Mouse (Mus musculus) liver, adult 2 months (tissue): Measurements from ENCODE around the gene Tmprss11d.

ENCODE experiments used
- CTCF ChIP-seq: fragments of 200-500 bp; IDR thresholded peaks from 2 replicates; pipeline ENCODE4 v1.5.1; 2011; ENCODE audit warnings: low read depth, low read length, control low read depth
- POLR2A ChIP-seq: fragments of 200-500 bp; IDR thresholded peaks from 2 replicates; pipeline ENCODE4 v1.6.1; 2011; ENCODE audit warnings: low read length, control low read depth; ENCODE audit not compliant: insufficient read depth; ENCODE audit errors: extremely low read depth

DNA sequence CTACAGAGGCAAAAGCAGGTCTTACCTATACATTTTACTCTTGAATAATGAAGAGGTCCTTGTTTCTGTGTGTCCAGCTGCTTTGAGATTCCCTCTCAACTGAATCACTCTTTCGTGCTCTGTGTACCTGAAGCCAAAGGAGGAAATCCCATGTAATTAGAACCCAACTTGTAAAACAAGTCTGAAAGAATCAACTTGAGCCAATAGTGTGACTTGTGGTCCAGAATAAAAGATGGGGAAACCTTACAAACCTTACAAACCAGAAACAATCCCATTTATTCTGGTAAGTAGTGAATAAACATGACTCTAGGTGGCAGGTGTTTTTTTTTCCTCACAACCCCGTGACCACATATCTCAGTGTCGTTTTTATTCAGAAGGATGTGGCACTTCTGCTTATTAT is at the start of gene Tmprss11d:
- TF ChIP-seq CTCF: no peak
- no peak for TF ChIP-seq POLR2A
